Mouse (Mus musculus) olfactory bulb, adult 2 months (tissue): Measurements from ENCODE around the gene Eef1a2.

Experiments
- CTCF ChIP-seq: fragments of 200-500 bp; IDR thresholded peaks from 2 replicates; pipeline ENCODE4 v1.5.1; 2012; ENCODE audit warnings: low read depth, mild to moderate bottlenecking, low read length, moderate library complexity; ENCODE audit not compliant: insufficient read depth
- POLR2A ChIP-seq: fragments of 200-500 bp; IDR thresholded peaks from 2 replicates; pipeline ENCODE4 v1.6.1; 2012; ENCODE audit warnings: mild to moderate bottlenecking, low read depth, low read length, moderate library complexity; ENCODE audit not compliant: insufficient read depth

DNA sequence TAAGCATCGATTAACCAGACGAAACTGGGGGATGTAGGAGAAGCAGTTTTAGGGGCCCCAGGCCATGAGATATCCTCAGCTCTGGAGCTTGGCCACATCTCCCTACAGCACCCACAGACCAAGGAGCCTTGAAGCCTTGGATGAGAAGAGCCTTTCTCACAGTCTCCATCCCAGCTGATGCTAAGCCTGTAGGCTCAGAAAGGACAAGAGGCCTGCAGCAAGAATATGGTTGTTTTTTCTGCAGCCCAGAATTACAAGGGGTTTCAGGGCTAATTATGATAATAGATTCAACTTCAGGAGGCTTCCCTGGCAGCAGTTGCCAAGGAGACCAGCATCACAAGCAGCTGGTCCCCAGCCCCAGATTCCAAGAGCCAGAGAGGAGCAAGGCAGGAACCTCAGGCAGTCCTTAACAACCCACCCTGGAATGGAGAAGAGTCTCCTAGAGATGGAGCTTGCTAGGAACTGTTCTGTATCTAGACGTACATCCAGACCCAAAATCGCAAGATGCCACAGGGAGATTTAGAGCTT lies 35.8 kb downstream of the Eef1a2 start:
- TF ChIP-seq POLR2A = no peak
- TF ChIP-seq CTCF = no peak
